Mouse (Mus musculus) forebrain, embryonic 13.5 days (tissue): ENCODE measurements around the gene Cep63. TPM values are rescaled to one million over a fixed set of nuclear protein-coding genes. Genes with fewer than 3 reads are reported as not detected.

Experiments
- ATAC-seq: fragments of 200-750 bp; cut with Nextera tagmentation; 2 replicates; pipeline ENCODE4 v1.8.0; 2017
- H3K27ac ChIP-seq: fragments of 300-500 bp; sonication (generic); 2 replicates; pipeline ENCODE4 v1.5.1; 2015; ENCODE audit warnings: inconsistent platforms, mild to moderate bottlenecking, moderate library complexity
- H3K27me3 ChIP-seq: fragments of 300-500 bp; sonication (generic); 2 replicates; pipeline ENCODE4 v1.6.1; 2015; ENCODE audit warnings: mild to moderate bottlenecking, inconsistent platforms
- H3K36me3 ChIP-seq: fragments of 300-500 bp; sonication (generic); 2 replicates; pipeline ENCODE4 v1.6.1; 2015; ENCODE audit warnings: mild to moderate bottlenecking, inconsistent platforms; ENCODE audit not compliant: poor library complexity, severe bottlenecking
- H3K4me1 ChIP-seq: fragments of 300-500 bp; sonication (generic); 2 replicates; pipeline ENCODE4 v1.6.1; 2015; ENCODE audit warnings: inconsistent platforms
- H3K4me2 ChIP-seq: fragments of 300-500 bp; sonication (generic); 2 replicates; pipeline ENCODE4 v1.6.1; 2015; ENCODE audit warnings: inconsistent platforms, mild to moderate bottlenecking, moderate library complexity
- H3K4me3 ChIP-seq: fragments of 300-500 bp; sonication (generic); 2 replicates; pipeline ENCODE4 v1.5.1; 2015; ENCODE audit warnings: mild to moderate bottlenecking, inconsistent platforms
- H3K9ac ChIP-seq: fragments of 300-500 bp; sonication (generic); 2 replicates; pipeline ENCODE4 v1.6.1; 2015; ENCODE audit warnings: mild to moderate bottlenecking, inconsistent platforms
- H3K9me3 ChIP-seq: fragments of 300-500 bp; sonication (generic); replicated peaks from 2 replicates; pipeline ENCODE4 v1.6.1; 2016; ENCODE audit warnings: inconsistent platforms
- WGBS: fragments of 180-500 bp; shearing (Covaris S2); methylation state at CpG from one replicate; pipeline ENCODE4 v1.1.7; 2015; 5-methylcytosine and 5-hydroxymethylcytosine counted together
- polyA plus RNA-seq: library from polyadenylated mRNA; unstranded; fragments of >200 nt; fragmentation: Nextera tagmentation; extraction: Ambion mirVana; gene quantifications from 2 replicates; pipeline ENCODE4 v1.2.1, GENCODE M21; 2015

Cep63 gene
- polyA plus RNA-seq, result 55.4 and 57.9 TPM in 2 replicates

DNA sequence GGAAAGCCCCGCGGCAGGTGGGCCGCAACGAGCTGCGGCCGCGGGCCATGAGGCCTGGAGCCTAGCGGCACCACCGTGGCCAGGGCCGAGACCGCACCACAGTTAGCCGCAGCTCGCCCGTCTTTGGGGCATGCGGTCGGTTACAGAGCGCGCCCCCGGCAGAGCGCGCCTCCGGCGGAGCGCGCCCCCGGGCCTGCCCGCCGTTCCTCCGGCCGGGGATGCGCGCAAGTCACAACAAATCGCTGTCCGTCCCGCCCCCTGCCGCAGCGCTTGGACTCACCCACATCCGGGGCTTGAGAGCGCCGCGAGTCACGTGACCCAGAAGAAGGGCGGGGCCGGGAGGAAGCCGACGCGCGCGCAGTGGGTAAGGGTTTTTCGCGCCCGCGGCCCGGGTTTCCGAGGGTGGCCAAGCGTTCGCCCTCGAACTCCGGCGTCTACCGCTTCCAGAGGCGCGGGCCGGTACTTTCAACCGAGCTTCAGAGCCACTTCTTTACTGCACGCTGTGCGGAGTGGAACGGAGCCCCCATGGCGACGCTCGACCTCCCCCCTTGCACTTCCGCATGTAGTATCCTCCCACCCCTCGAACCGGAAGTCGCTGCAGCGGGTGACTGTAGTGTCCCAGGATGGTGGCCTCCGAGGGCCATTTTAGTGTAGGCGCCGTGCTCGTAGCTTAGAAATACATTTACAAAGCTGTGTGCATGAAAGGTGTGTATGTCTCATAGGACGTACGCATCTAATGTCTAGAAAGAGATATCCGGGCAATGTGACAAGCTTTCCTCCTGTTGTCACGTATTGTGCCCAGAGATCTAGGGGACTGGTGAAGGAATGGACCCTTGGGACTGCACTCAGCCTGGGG, at the start of gene Cep63, which contains the start of gene Anapc13:
Cep63 (minus strand) TSS at position 552 of the 856 bp plus-strand sequence.
Anapc13 (plus strand) TSS at position 314 of the 856 bp plus-strand sequence.
- H3K27me3 ChIP-seq, result no peaks in the 10 kb centered on the region
- peak within 1 kb of the TSS; percentile 84 for H3K4me3 ChIP-seq
- peak within 1 kb of the TSS; percentile 98 for H3K27ac ChIP-seq
- H3K9ac ChIP-seq, result peak within 1 kb of the TSS; percentile 97
- H3K4me1 ChIP-seq, result peaks cover 20% of the 10 kb centered on the region
- ATAC-seq, result peak; percentile 96
- H3K36me3 ChIP-seq, result peaks cover 14% of the 10 kb centered on the region
- WGBS, result under 1% methylated on average over 70 of the region's 84 CpGs
- no peaks in the 10 kb centered on the region for H3K9me3 ChIP-seq
- peak within 1 kb of the TSS; percentile 76 for H3K4me2 ChIP-seq

DNA sequence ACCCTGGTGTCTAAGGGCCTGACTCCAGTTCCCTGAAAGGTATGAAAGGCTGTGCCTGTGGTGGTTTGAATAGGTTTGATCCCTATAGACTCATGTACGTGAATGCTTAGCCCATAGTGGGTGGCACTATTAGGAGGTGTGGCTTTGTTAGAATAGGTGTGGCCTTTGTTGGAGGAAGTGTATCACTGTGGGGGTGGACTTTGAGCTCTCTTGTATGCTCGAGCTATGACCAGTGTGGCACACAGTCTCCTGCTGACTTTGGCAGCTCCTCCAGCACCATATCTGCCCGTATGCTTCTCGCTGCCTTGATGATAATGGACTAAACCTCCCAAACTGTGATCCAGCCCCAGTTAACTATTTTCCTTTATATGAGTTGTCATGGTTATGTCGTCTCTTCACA, 49.6 kb upstream of the Cep63 start:
- Histone ChIP-seq H3K4me2 (no peak overlapping the region), H3K27ac (no peak overlapping the region), H3K4me1 (0 out of 2 replicates have a peak, but pooled peaks cover 3% of the 10 kb centered on the region), H3K9ac (no peak overlapping the region), H3K36me3 (no peaks in the 10 kb centered on the region), H3K9me3 (no peaks in the 10 kb centered on the region), H3K4me3 (no peak overlapping the region), H3K27me3 (no peaks in the 10 kb centered on the region)
- no peak for ATAC-seq
- WGBS, result 76% methylated on average over 5 of the region's 5 CpGs

DNA sequence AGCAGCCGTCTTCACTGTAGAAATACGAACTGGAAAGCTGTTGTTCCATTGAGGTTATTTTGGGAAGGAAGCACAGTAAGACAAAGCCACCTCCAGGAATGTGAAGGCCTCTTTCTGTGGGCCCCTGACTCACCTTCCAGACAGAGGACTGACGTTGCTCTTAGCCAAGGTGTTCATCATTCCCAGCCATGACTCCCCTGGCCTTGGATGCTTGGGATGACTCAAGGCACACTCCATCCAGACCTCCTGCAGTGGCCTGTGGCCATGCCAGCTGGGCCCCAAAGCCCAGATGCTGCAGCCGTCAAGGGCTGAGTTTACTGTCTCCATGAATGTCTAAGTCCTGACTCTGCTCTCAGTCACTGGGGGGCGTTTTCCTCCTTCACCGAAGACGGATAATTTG, 47.0 kb upstream of the Cep63 start:
- no peak overlapping the region for H3K27ac ChIP-seq
- H3K9ac ChIP-seq, result no peak overlapping the region
- H3K4me1 ChIP-seq, result peaks cover 3% of the 10 kb centered on the region; the same call in 1 of the 2 replicates
- H3K36me3 ChIP-seq, result no peaks in the 10 kb centered on the region
- no peak overlapping the region for H3K4me3 ChIP-seq
- 77% methylated on average over 7 of the region's 7 CpGs for WGBS
- H3K27me3 ChIP-seq, result no peaks in the 10 kb centered on the region
- no peak overlapping the region for H3K4me2 ChIP-seq
- H3K9me3 ChIP-seq, result no peaks in the 10 kb centered on the region
- ATAC-seq, result no peak

DNA sequence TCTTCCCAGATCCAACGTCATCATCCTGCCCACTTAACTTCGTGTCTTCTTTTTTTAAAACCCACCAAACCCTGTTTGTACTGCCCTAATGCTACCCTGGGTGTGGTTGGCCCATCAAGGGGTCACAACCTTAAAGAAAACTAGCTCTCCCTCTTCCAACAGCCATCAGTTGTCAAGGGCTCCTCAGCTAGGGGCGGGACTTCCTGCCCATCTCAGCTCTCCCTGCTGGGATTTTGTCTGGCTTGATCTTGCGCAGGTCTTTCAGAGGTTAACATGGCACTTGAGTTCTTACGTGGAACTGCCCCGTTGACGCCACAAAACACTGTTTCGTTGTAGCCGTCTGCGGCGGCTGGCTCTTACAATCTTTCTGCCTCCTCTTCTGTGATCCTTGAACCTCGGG, 42.6 kb upstream of the Cep63 start:
- 93% methylated on average over 12 of the region's 12 CpGs for WGBS
- no peak for ATAC-seq
- no peak overlapping the region for H3K9ac ChIP-seq
- no peak overlapping the region for H3K4me2 ChIP-seq
- no peaks in the 10 kb centered on the region for H3K27me3 ChIP-seq
- no peak overlapping the region for H3K4me3 ChIP-seq
- H3K36me3 ChIP-seq, result no peaks in the 10 kb centered on the region
- H3K9me3 ChIP-seq, result no peaks in the 10 kb centered on the region
- peaks cover 11% of the 10 kb centered on the region; the same call in 1 of the 2 replicates for H3K4me1 ChIP-seq
- H3K27ac ChIP-seq, result no peak overlapping the region

DNA sequence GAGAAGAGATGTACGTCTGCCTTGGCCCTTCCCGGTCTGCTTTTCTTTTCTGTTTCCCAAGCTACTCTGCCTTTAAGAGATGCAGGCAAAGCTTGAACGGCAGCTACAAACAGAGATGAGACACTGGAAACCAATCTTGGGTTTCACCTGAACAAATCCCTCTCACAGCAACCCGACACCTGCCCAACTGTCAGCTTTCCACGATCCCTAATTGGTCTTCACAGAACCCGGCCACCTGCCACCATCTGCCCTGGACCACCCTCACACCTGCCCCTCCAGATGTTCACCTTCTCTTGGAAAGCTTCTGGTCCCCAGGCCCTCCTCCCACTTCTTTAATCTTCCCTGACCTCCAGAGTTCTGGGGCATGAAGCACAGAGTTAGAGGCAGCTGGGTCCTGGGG, 41.8 kb upstream of the Cep63 start:
- no peaks in the 10 kb centered on the region for H3K9me3 ChIP-seq
- no peaks in the 10 kb centered on the region for H3K36me3 ChIP-seq
- ATAC-seq, result no peak
- no peak overlapping the region for H3K9ac ChIP-seq
- peaks cover 11% of the 10 kb centered on the region; the same call in 1 of the 2 replicates for H3K4me1 ChIP-seq
- no peak overlapping the region for H3K4me3 ChIP-seq
- WGBS, result 31% methylated on average over 6 of the region's 6 CpGs
- no peak overlapping the region for H3K4me2 ChIP-seq
- H3K27me3 ChIP-seq, result no peaks in the 10 kb centered on the region
- no peak overlapping the region for H3K27ac ChIP-seq

DNA sequence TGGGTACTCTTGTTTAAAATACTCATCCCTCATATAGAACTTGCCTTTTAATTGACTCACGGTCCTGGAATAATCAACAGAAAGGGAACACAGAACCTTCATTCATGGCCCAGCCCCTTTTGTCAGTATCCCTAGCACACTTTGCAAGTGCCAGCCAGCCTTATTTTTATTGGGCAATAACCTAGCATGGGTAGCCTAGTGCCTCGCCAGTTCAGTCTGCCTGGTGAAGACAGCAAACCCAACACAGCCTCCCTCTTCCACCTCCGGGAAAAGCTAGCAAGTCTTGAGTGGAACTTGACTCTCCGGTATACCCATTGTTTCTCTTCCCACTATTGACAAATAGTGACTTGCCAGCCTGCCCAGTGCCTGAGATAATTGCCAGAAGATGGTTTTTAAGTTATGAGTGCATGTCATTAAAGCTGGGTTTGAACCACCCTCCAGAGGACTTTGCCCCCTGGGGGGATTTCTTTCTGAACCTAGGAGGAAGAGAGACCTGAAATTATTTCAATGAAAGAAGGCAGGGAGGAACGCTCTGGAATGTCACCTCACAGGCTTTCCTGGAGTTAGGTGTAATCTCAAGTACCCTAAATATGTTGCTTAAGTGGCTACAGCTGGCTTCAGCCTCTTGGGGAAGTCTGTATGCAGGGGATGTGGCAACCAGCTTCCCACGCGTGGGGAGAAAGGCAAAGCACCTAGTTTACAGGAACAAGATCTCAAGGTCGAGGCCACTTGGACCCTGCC, 30.2 kb upstream of the Cep63 start:
- Histone ChIP-seq H3K4me2 (no peak overlapping the region), H3K27ac (no peak overlapping the region), H3K9me3 (no peaks in the 10 kb centered on the region), H3K27me3 (no peaks in the 10 kb centered on the region), H3K4me3 (no peak overlapping the region), H3K4me1 (peaks cover 6% of the 10 kb centered on the region), H3K36me3 (no peaks in the 10 kb centered on the region), H3K9ac (no peak overlapping the region)
- no peak for ATAC-seq
- 73% methylated on average over 8 of the region's 8 CpGs for WGBS

DNA sequence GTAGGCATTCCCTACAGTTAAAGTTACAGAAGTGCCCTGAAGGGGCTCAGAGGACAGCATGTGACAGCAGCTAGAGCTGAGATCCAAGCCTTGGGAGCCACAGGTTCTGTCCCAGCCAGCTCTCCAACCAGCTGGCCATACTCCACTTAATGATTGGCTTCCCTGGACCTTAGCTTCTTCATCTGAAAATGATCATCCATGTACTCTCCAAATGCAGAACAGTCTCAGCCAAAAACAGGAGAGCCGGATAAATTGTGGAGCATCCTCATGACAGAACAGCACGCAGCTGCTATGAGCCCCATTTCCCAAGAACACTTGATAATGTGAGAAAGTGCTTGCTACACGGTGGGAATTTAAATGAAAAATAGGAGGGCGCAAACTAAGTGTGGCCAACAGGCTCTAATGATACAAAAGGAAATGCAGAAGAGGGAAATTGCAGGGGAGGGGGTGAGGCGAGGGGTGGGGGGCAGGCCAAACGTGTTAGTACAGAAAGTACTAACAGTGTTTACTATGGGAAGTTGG, 24.9 kb upstream of the Cep63 start:
- no peaks in the 10 kb centered on the region for H3K9me3 ChIP-seq
- H3K4me1 ChIP-seq, result peaks cover 35% of the 10 kb centered on the region
- WGBS, result 39% methylated on average over 6 of the region's 6 CpGs
- no peak overlapping the region for H3K4me3 ChIP-seq
- ATAC-seq, result no peak
- H3K9ac ChIP-seq, result no peak overlapping the region
- peak overlapping the region; percentile 64; the same call in 1 of the 2 replicates for H3K27ac ChIP-seq
- H3K27me3 ChIP-seq, result no peaks in the 10 kb centered on the region
- no peak overlapping the region for H3K4me2 ChIP-seq
- no peaks in the 10 kb centered on the region for H3K36me3 ChIP-seq

DNA sequence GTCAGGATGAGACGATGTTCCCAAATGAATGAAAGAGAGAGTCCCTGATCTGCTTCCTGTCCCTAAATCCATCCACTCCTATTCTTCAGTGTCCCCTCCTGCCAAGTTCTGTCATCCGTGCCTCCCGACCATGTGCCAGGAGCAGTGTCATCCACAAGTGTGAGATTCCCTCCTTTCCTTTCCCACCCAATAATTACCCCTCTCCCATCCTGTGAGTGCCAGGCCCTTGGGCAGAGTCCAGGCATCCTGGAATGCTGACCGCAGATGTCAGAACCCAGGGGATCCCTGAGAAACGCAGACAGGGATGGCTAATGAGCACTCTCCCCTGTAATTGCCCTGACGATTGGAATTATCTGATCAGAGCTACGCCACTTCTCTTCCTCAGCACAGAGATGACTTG, 24.3 kb upstream of the Cep63 start:
- WGBS, result 26% methylated on average over 7 of the region's 7 CpGs
- Histone ChIP-seq H3K9ac (no peak overlapping the region), H3K4me2 (peak overlapping the region; percentile 14), H3K4me3 (no peak overlapping the region), H3K27me3 (no peaks in the 10 kb centered on the region), H3K4me1 (peaks cover 35% of the 10 kb centered on the region), H3K36me3 (no peaks in the 10 kb centered on the region), H3K9me3 (no peaks in the 10 kb centered on the region), H3K27ac (peak overlapping the region; percentile 64)
- peak; percentile 82 for ATAC-seq

DNA sequence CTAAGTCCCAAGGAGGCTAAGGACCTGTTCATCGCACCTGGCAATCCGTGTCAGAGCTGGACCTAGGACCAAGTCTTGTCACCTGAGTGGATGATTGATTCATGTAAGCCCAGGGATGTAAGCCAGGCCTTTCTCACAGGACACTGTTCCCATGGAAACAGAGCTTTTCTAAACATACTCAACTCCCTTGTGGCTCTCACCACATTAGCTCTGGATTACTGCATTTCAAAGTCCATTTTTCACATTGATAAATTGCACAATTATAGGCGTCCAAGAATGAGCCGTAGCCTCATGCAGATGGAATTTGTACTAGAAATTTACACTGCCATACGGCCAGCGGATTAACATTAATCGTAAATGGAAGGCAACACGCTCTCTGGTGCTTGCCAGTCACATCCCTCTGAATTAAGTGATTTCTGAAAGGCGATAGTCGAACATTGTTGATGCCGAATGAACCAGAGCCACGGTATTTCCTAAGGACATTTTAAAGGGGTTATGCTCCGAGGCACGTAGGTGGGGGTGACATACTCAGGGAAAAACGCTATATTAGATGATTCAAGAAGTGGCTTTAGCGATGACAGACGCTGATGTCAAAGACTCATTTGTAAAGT, 23.7 kb upstream of the Cep63 start:
- Histone ChIP-seq H3K4me1 (peaks cover 41% of the 10 kb centered on the region), H3K9me3 (no peaks in the 10 kb centered on the region), H3K4me2 (peak overlapping the region; percentile 30; the same call in 1 of the 2 replicates), H3K4me3 (no peak overlapping the region), H3K9ac (no peak overlapping the region), H3K36me3 (no peaks in the 10 kb centered on the region), H3K27ac (peak overlapping the region; percentile 64), H3K27me3 (no peaks in the 10 kb centered on the region)
- whole genome bisulfite sequencing, result 27% methylated on average over 17 of the region's 17 CpGs
- ATAC-seq, result peak; percentile 79

DNA sequence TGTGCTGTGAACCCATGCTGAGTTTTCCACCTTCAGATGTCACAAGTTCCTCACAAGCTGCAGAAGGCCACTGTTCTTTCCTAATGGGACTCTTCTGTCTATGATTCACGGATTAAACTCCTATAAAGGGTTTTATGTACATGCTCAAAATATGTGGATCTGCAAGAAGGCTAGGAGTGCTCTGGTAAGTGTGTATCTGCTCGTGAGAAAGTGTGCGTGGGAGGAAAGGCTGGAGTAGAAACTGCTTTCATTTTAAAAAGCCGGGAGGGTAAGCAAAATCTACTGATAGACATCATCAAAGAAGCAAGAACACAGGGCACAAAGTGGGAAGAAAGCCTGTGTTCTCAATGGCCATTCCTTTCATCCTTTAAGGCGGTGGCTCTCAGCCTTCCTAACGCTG, 20.7 kb upstream of the Cep63 start:
- H3K4me2 ChIP-seq, result no peak overlapping the region
- H3K36me3 ChIP-seq, result no peaks in the 10 kb centered on the region
- WGBS, result 85% methylated on average over 6 of the region's 6 CpGs
- no peak overlapping the region for H3K4me3 ChIP-seq
- no peak overlapping the region for H3K27ac ChIP-seq
- ATAC-seq, result no peak
- no peaks in the 10 kb centered on the region for H3K9me3 ChIP-seq
- no peak overlapping the region for H3K9ac ChIP-seq
- no peaks in the 10 kb centered on the region for H3K27me3 ChIP-seq
- H3K4me1 ChIP-seq, result peaks cover 68% of the 10 kb centered on the region

DNA sequence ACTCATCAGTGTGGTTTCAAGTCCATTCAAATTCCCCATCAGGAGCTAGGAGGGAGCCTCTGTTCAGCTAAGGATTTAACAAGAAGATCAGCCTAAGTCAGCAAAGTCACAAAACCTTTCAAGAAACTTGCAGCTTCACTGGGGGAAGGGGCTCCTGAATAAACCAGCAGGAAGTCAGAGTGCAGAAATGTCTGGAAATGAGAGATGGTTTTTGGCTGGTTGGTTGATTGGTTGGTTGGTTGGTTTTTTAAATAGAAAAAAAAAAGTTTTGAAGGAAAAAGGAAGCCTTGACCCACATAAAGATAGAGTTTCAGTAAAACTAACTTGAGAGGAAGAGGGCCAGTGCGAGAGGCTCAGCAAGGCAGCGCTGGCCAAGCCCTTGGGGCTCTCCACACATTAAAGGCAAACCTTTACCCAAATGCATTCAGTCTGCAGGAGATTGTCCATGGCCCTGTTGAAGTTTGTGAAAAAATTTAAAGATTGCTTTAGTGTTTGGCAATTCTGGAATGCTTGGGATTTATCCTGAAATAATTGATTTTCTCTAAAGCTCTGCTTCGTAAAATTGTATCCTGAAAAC, 18.9 kb upstream of the Cep63 start:
- Histone ChIP-seq H3K9ac (no peak overlapping the region), H3K27ac (no peak overlapping the region), H3K36me3 (no peaks in the 10 kb centered on the region), H3K9me3 (no peaks in the 10 kb centered on the region), H3K4me3 (no peak overlapping the region), H3K27me3 (no peaks in the 10 kb centered on the region), H3K4me2 (no peak overlapping the region), H3K4me1 (peaks cover 50% of the 10 kb centered on the region)
- WGBS, result 83% methylated on average over 3 of the region's 3 CpGs
- no peak for ATAC-seq
